Mouse (Mus musculus): ENCODE measurements around the gene Osbpl7. TPM values are rescaled to one million over a fixed set of nuclear protein-coding genes. Genes with fewer than 3 reads are reported as not detected.

The Osbpl7 gene
- 37.7 TPM for polyA plus RNA-seq (2017; shearing (Covaris generic))

DNA sequence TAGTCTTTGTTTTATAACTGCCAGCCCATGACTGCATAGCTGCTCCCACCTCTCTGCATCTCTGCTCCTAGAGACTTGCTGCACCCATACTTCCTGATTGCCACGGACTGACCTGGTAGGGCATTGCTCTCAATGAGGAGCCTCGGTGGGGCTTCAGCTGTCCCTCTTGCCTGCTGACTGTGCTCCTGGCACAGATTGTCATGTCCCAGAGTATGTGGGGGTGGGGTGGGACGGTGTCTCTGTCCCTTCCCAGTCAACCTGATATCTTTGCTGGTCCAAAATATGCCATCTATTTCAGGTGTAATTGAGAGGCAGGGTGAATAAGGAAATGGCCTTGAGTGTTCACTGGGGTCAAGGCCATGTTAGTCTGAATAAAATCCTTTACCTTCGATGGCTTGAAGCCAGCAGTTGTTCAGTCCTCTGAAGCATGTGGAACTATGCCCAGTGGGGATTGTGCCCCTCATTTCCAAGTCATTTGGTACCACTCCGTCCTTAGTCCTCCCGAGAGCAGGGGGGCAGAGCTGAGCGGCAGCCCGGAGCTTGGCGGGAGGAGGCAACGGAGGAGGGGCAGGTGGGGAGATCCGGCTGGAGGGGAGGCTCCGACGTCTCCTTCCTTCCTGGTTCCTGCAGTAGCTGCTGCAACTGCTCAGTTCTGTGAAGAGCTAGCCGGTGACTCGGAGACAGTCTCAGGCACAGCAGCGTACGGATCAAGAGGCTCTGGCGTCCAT is at the start of gene Osbpl7:
Gene Osbpl7 (plus strand): TSS at position 413 of the 728 bp plus-strand sequence.

DNA sequence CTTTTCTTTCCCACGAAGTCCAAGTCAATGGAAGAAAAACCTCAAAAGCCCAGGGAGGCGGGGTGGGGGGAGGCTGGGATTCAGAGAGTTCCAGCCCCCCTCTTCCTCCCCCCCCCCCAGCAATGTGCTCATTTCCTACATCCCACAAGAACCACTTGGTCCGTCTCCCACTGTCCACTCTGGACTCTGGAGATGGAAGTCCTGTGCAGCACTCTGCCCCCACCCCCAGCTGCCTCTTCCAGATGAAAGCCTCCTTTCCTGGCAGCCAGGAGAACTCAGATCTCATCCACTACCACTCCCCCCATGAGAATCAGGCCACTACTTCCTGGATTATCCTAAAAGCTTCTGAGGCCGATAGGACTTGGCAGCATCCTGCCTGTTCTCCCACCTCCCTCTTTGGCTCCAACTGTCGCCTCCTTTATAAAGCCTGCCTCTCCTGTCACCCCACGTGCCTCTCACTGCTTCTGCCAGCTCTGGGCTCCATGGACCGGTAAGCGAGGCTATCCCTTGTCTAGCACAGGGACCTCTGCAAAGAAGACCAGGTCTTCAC is 37.2 kb upstream of the Osbpl7 start, which contains the start of gene Sp6:
Gene Sp6 (plus strand): TSS at position 274 of the 550 bp plus-strand sequence.

DNA sequence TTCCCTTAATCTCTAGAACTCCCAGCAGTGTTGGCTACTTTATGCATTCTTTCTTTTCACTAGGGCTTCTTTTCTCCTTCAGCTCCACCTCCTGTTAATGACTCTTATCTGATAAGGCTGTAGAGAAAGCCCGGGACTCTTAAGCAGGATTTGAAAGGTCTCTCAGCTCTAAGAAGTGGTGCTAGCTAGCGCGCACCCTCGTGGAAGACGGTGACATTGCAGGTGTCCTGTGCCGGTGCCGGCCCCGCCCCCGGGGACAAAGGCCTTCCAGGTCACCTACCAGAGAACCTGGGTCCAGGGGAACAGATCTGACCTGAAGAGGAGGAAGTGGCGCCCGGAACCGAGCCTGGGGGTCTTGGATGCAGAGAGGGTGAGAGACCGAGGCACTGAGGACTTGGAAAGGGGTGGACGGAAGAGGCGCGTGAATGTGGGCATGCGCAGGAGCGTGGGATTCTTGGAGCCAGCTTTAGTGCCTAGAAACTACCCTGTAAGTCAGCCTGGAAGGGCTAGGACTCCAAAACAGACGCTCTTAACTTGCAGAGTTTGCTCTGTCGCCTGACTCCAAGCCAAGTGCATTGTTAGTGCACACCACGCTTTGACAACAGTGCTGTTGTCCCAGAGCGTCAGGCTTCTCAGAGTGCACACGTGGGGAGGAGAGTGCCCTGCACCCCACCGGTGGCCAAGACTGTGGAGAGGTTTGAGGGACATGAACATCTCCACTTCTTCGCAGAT is 20.6 kb upstream of the Osbpl7 start, which contains the start of gene Scrn2:
Gene Scrn2 (plus strand): TSS at position 253 of the 732 bp plus-strand sequence.

DNA sequence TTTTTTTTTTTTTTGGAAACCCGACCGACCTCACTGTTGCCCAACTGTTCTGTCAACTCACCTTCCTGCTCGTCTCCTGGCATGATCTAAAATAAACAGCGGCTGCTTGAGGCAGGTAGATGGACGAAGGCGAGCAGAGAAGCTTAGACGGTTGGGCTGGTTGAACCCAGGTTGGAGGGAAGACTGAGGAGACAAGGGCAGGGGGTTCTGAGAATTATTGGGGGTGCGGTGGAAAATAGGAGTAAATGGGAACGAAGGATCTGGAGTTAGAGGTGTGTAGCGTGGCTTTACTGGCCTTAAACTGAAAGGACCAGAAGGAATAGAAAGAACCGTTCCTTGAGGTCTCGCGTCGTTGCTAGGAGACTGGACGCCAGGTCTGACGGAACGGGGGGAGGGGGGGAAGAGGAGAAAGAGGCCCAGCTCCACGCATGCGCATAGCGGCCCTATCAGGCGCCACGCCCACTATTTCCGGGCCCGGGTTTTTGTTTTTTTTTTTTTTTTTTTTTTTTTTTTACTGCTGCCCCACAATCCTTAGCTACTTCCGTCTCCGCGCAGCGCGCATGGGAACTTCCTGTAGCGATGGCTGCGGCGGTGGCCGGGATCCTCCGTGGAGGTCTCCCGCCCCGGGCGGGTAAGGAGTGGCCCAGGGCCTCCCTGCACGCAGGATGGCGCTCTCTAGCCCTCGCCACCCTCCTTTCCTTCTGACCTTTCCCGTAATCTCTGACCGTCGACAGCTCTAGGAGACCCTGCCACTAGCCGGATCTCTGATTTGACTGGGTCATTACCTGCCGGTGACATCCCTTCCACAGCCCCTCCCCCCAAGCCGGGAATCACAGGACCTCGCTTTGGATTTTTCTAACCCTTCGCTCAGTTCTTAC is 9.2 kb upstream of the Osbpl7 start, which contains the start of the genes Lrrc46 and Mrpl10:
Gene Lrrc46 (minus strand): TSS at position 386 of the 878 bp plus-strand sequence.
Gene Mrpl10 (plus strand): TSS at position 539 of the 878 bp plus-strand sequence.

DNA sequence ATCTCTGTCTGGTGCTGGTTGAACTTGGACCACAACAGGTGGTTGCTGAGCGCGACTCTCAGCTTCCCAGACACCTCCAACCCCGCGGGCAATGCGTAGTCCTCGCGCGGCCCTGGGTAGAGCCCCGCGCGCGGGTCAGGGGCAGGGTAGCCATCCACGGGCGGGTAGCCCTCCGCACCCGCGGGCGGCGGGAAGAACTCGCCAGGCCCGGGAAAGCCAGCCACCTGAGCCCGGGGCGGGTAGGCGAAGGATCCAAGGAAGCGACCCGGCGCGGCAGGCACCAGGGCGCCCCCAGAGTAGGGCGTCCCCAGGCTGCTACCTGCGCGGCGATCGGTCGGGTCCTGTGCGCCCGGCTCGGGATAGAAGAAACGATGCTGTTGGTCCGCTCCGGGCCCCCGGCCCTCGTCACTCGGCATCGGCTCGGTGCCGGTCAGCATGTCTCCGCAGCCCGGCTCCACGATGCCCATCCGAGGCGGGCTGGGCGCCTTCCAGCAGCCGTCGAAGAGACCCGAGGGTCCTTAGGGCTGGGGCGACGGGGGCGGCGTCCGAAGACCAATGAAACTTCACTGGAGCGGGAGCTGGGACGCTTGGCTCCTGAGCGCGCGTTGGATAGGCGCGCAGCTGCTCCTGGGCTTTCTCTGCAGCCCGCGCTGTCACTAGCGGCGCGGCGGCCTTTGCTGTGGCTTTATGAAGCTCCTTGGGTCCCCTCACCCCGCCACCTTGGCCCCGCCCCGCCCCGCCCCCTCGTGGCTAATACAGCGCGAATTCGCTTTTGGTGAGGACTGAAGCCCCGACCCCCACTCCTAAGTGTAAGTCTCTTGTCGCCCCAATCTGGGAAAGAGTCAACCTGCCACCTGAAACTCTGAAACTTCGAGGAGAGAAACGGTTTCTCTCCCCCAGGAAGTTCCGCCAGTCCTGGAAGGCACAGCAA is 64.5 kb downstream of the Osbpl7 start, which contains the start of gene Tbx21:
Gene Tbx21 (minus strand): TSS at position 661 of the 931 bp plus-strand sequence.

Other genes starting within 250 kb of the Osbpl7 start
- gene Nfe2l1, start 220.7 kb upstream of the Osbpl7 start, polyA plus RNA-seq (2017; shearing (Covaris generic)) = 64.3 TPM
- gene Copz2, start 200.8 kb upstream of the Osbpl7 start, polyA plus RNA-seq (2017; shearing (Covaris generic)) = 0.40 TPM
- gene Cdk5rap3, start 134.1 kb upstream of the Osbpl7 start, polyA plus RNA-seq (2017; shearing (Covaris generic)) = 86.8 TPM
- 0.33 TPM for gene Prr15l, start 122.5 kb upstream of the Osbpl7 start, polyA plus RNA-seq (2017; shearing (Covaris generic))
- 39.1 TPM for gene Pnpo, start 106.6 kb upstream of the Osbpl7 start, polyA plus RNA-seq (2017; shearing (Covaris generic))
- 62.9 TPM for gene Sp2, start 67.7 kb upstream of the Osbpl7 start, polyA plus RNA-seq (2017; shearing (Covaris generic))
- 6.7 TPM for gene Sp6, start 37.2 kb upstream of the Osbpl7 start, polyA plus RNA-seq (2017; shearing (Covaris generic))
- gene Scrn2, start 20.7 kb upstream of the Osbpl7 start, polyA plus RNA-seq (2017; shearing (Covaris generic)) = 16.8 TPM
- not detected for gene Lrrc46, start 9.2 kb upstream of the Osbpl7 start, polyA plus RNA-seq (2017; shearing (Covaris generic))
- 86.0 TPM for gene Mrpl10, start 9.1 kb upstream of the Osbpl7 start, polyA plus RNA-seq (2017; shearing (Covaris generic))
- gene Tbx21, start 64.7 kb downstream of the Osbpl7 start, polyA plus RNA-seq (2017; shearing (Covaris generic)) = 9.1 TPM
- gene Tbkbp1, start 100.9 kb downstream of the Osbpl7 start, polyA plus RNA-seq (2017; shearing (Covaris generic)) = 0.11 TPM
- 30.9 TPM for gene Kpnb1, start 137.3 kb downstream of the Osbpl7 start, polyA plus RNA-seq (2017; shearing (Covaris generic))
- 28.7 TPM for gene Npepps, start 230.0 kb downstream of the Osbpl7 start, polyA plus RNA-seq (2017; shearing (Covaris generic))

Measured in activated CD4-positive, CD25-positive, alpha-beta regulatory T cell, adult 9 weeks (primary cell).